Mouse (Mus musculus) erythroblast, embryonic 14.5 days (primary cell): Measurements from ENCODE around the gene Wdcp.

Source experiments
- GATA1 ChIP-seq: IDR thresholded peaks from 2 replicates; pipeline ENCODE4 v1.6.1; 2012; ENCODE audit warnings: low read length, inconsistent platforms, mixed read lengths
- TAL1 ChIP-seq: IDR thresholded peaks from 3 replicates; pipeline ENCODE4 v1.6.1; 2012; ENCODE audit warnings: low read length, inconsistent platforms, mixed read lengths

DNA sequence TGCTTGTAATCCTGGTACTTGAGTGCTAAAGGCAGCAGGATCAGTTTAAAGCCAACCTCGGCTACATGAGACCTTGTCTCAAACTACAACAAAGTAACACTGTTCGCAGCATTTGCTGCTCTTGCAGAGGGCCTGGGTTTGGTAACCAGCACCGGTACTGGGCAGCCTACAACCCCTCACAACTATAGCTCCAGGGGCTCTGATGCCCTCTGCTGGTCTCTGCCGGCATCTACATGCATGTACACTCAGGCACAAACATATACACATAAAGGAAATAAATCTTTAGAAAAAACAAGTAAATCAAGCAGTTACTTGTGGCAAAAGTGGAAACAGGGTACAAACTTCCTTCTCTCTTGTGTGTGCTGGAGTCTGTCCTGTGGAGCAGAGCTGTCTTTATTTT lies 19.6 kb downstream of the Wdcp start:
- TF ChIP-seq GATA1 (no peak), TAL1 (no peak)
